In genomic region chr6:66367263-66367662, GRCm38 (mm10) we compare ENCODE assay signal across 9 mouse cellular contexts.
DNase-seq lines count a peak whose midpoint lies in the region; ATAC-seq lines count a peak whose summit lies in the region.
"Had no signal": no experiment of that assay in that cellular context is flagged by ENCODE, and none has a peak within 500 bp of the region (broad histone marks: within the 10 kb centered on the region; RNA-seq: fewer than 3 reads in every experiment).

No protein-coding gene starts in this region.

- no peaks in the 10 kb centered on the region for H3K27me3 ChIP-seq in heart, embryonic 11.5 days (ENCODE audit: control insufficient read depth, insufficient read depth, low read length)
- no peaks in the 10 kb centered on the region for H3K27me3 ChIP-seq in heart, embryonic 16.5 days (ENCODE audit: control insufficient read depth, insufficient read depth, low read length)
- H3K27me3 ChIP-seq: midbrain, embryonic 12.5 days had no signal

- H3K4me2 ChIP-seq in heart, embryonic 11.5 days: no peak overlapping the region
- H3K4me2 ChIP-seq in heart, embryonic 16.5 days (ENCODE audit: low read depth, low read length): no peak overlapping the region
- H3K4me2 ChIP-seq: midbrain, embryonic 12.5 days had no signal

- peak; percentile 95 for DNase-seq in heart, adult 11 months
- peak; percentile 33 to 37 for DNase-seq in right cerebral cortex, postnatal 10 days (ENCODE audit: low spot score in 2 of 2)
- DNase-seq in right cerebral cortex, postnatal 25 days: no peak
- DNase-seq in thymus, postnatal 0 days (ENCODE audit: low spot score): no peak

- H3K4me3 ChIP-seq in heart, embryonic 11.5 days (ENCODE audit: low read depth, low read length): no peak overlapping the region
- H3K4me3 ChIP-seq in heart, embryonic 16.5 days (ENCODE audit: low read length): no peak overlapping the region
- H3K4me3 ChIP-seq: midbrain, embryonic 12.5 days had no signal

- H3K9me3 ChIP-seq in heart, embryonic 11.5 days (replicated peaks; ENCODE audit: control insufficient read depth, low read length): no peaks in the 10 kb centered on the region
- no peaks in the 10 kb centered on the region for H3K9me3 ChIP-seq in heart, embryonic 16.5 days (replicated peaks; ENCODE audit: control insufficient read depth, low read length)
- H3K9me3 ChIP-seq: midbrain, embryonic 12.5 days had no signal

- no peaks in the 10 kb centered on the region for H3K4me1 ChIP-seq in heart, embryonic 11.5 days (ENCODE audit: control insufficient read depth, insufficient read depth, low read length)
- H3K4me1 ChIP-seq in heart, embryonic 16.5 days (ENCODE audit: control insufficient read depth, insufficient read depth, low read length): peaks cover 6% of the 10 kb centered on the region
- H3K4me1 ChIP-seq: midbrain, embryonic 12.5 days had no signal

- H3K36me3 ChIP-seq in heart, embryonic 11.5 days (ENCODE audit: control insufficient read depth, insufficient read depth, low read length): no peaks in the 10 kb centered on the region
- no peaks in the 10 kb centered on the region for H3K36me3 ChIP-seq in heart, embryonic 16.5 days (ENCODE audit: control insufficient read depth, insufficient read depth)
- H3K36me3 ChIP-seq: midbrain, embryonic 12.5 days had no signal

- ATAC-seq in heart, embryonic 11.5 days (replicated peaks; ENCODE audit: insufficient number of reproducible peaks, low FRiP score, low TSS enrichment): no peak
- no peak; the same call in 1 of the 2 replicates for ATAC-seq in heart, embryonic 16.5 days (replicated peaks; ENCODE audit: extremely low read depth, insufficient read depth, low FRiP score)
- peak; percentile 97 for ATAC-seq in megakaryocyte-erythroid progenitor cell, adult 5-6 weeks (replicated peaks; ENCODE audit: low FRiP score, low TSS enrichment, poor library complexity, severe bottlenecking)
- no peak for ATAC-seq in CD4-positive, CD25-positive, alpha-beta regulatory T cell, adult 4 months

- H3K9ac ChIP-seq in heart, embryonic 11.5 days (ENCODE audit: low read depth, low read length): no peak overlapping the region
- H3K9ac ChIP-seq in heart, embryonic 16.5 days (ENCODE audit: low read length): no peak overlapping the region
- H3K9ac ChIP-seq: midbrain, embryonic 12.5 days had no signal

- H3K27ac ChIP-seq in heart, embryonic 11.5 days (ENCODE audit: low read depth, low read length): no peak overlapping the region
- H3K27ac ChIP-seq in heart, embryonic 16.5 days (ENCODE audit: low read length): peak overlapping the region; percentile 29; the same call in 1 of the 2 replicates
- H3K27ac ChIP-seq: midbrain, embryonic 12.5 days had no signal

Comparison
In these comparisons a context has a peak if more than half of its experiments do, and no peak if none do; other contexts are left out.
1. DNase-seq: peak in heart, adult 11 months (single experiment) and right cerebral cortex, postnatal 10 days (2 of 2); none in right cerebral cortex, postnatal 25 days (single experiment) and thymus, postnatal 0 days (single experiment).